28 mouse cellular contexts compared by ENCODE assay signal in genomic region chr13:112170872-112171271, GRCm38 (mm10).
DNase-seq lines count a peak whose midpoint lies in the region; ATAC-seq and TF ChIP-seq lines count a peak whose summit lies in the region.
"Had no signal": no experiment of that assay in that cellular context is flagged by ENCODE, and none has a peak within 500 bp of the region (broad histone marks: within the 10 kb centered on the region; RNA-seq: fewer than 3 reads in every experiment).

No protein-coding gene starts in this region.

- no peak overlapping the region for H3K4me3 ChIP-seq in lung, embryonic 14.5 days (ENCODE audit: low read depth, low read length)
- no peak overlapping the region for H3K4me3 ChIP-seq in lung, adult 2 months (replicated peaks; ENCODE audit: extremely low read depth, low read depth, low read length)
- H3K4me3 ChIP-seq: embryonic facial prominence, embryonic 10.5 days; embryonic facial prominence, embryonic 13.5 days; erythroblast, embryonic 14.5 days; forebrain, embryonic 12.5 days; forebrain, embryonic 15.5 days; heart, embryonic 12.5 days; heart, embryonic 15.5 days; hindbrain, embryonic 10.5 days; hindbrain, embryonic 13.5 days had no signal

- ATAC-seq in lung, embryonic 14.5 days (ENCODE audit: insufficient read depth) = no peak
- ATAC-seq in common myeloid progenitor, adult 5-6 weeks (replicated peaks; ENCODE audit: low read depth, poor library complexity, severe bottlenecking) = 0 out of 2 replicates have a peak, but pooled peaks have one; percentile 48
- ATAC-seq in granulocyte monocyte progenitor cell, adult 5-6 weeks (replicated peaks; ENCODE audit: poor library complexity, severe bottlenecking) = peak; percentile 73
- ATAC-seq: CD4-positive, CD25-positive, alpha-beta regulatory T cell, adult 4 months; forebrain, embryonic 15.5 days; hindbrain, embryonic 16.5 days had no signal

- WGBS in lung, embryonic 14.5 days = 59% methylated on average over 3 of the region's 3 CpGs
- 77% methylated on average over 3 of the region's 3 CpGs for WGBS in lung, adult 2 months

- no peak for TF ChIP-seq CTCF in lung, embryonic 14.5 days (IDR thresholded peaks at IDR 0.05; ENCODE audit: low read depth)
- TF ChIP-seq CTCF in lung, adult 2 months (IDR thresholded peaks at IDR 0.05; ENCODE audit: insufficient read depth, low read length) = no peak

- no peak for TF ChIP-seq POLR2A in lung, adult 2 months (IDR thresholded peaks at IDR 0.05; ENCODE audit: borderline replicate concordance, extremely low read depth, low read depth, low read length)

- no peak overlapping the region for H3K9ac ChIP-seq in lung, embryonic 14.5 days
- H3K9ac ChIP-seq: embryonic facial prominence, embryonic 13.5 days; forebrain, embryonic 12.5 days; forebrain, embryonic 15.5 days; heart, embryonic 12.5 days; heart, embryonic 15.5 days; hindbrain, embryonic 13.5 days had no signal

- no peaks in the 10 kb centered on the region for H3K9me3 ChIP-seq in lung, embryonic 14.5 days (ENCODE audit: low read depth, low read length)
- H3K9me3 ChIP-seq: embryonic facial prominence, embryonic 10.5 days; embryonic facial prominence, embryonic 13.5 days; forebrain, embryonic 12.5 days; forebrain, embryonic 15.5 days; heart, embryonic 12.5 days; heart, embryonic 15.5 days; hindbrain, embryonic 10.5 days; hindbrain, embryonic 13.5 days had no signal

- no peak overlapping the region for H3K4me2 ChIP-seq in lung, embryonic 14.5 days
- H3K4me2 ChIP-seq: embryonic facial prominence, embryonic 13.5 days; forebrain, embryonic 12.5 days; forebrain, embryonic 15.5 days; heart, embryonic 12.5 days; heart, embryonic 15.5 days; hindbrain, embryonic 13.5 days had no signal

- no peaks in the 10 kb centered on the region for H3K36me3 ChIP-seq in lung, embryonic 14.5 days (ENCODE audit: insufficient read depth)
- H3K36me3 ChIP-seq: embryonic facial prominence, embryonic 10.5 days; embryonic facial prominence, embryonic 13.5 days; forebrain, embryonic 12.5 days; forebrain, embryonic 15.5 days; heart, embryonic 12.5 days; heart, embryonic 15.5 days; hindbrain, embryonic 10.5 days; hindbrain, embryonic 13.5 days had no signal

- peaks cover 9% of the 10 kb centered on the region; the same call in 1 of the 2 replicates for H3K4me1 ChIP-seq in lung, embryonic 14.5 days (ENCODE audit: insufficient read depth)
- H3K4me1 ChIP-seq in lung, adult 2 months (ENCODE audit: control insufficient read depth, insufficient read depth, low read length) = no peaks in the 10 kb centered on the region

- no peaks in the 10 kb centered on the region for H3K27me3 ChIP-seq in lung, embryonic 14.5 days (ENCODE audit: insufficient read depth, low read length)
- H3K27me3 ChIP-seq: embryonic facial prominence, embryonic 13.5 days; forebrain, embryonic 12.5 days; forebrain, embryonic 15.5 days; heart, embryonic 12.5 days; heart, embryonic 15.5 days; hindbrain, embryonic 13.5 days had no signal

- H3K27ac ChIP-seq in lung, embryonic 14.5 days (ENCODE audit: low read depth) = peak overlapping the region; percentile 86; the same call in 1 of the 2 replicates
- H3K27ac ChIP-seq: embryonic facial prominence, embryonic 10.5 days; embryonic facial prominence, embryonic 13.5 days; forebrain, embryonic 12.5 days; forebrain, embryonic 15.5 days; heart, embryonic 15.5 days; hindbrain, embryonic 10.5 days; hindbrain, embryonic 13.5 days had no signal

- no peak for DNase-seq in lung, embryonic 14.5 days
- no peak for DNase-seq in lung, adult 2 months
- DNase-seq in kidney, postnatal 10 days = no peak
- no peak for DNase-seq in frontal cortex, adult 2 months (ENCODE audit: extremely low spot score in 1 of 2, low spot score in 1 of 2)
- DNase-seq: adrenal gland, adult 2 months; adrenal gland, postnatal 14 days; cerebellum, adult 11 months; cerebellum, adult 2 months; cerebellum, adult 9-11 months; cerebellum, postnatal 25 days; embryo, embryonic 11 days; gastrocnemius, postnatal 10 days; gastrocnemius, postnatal 36 days; heart, postnatal 10 days; heart, postnatal 36 days had no signal
